Mouse (Mus musculus) 416B (cell line): ENCODE results near the gene Psma4.

Experiments
- DNase-seq: peaks from one replicate; pipeline ENCODE4 v3.0.0; 2011; ENCODE audit warnings: low read depth

The Psma4 gene

GRCm38 (mm10) chr9:54990362-54990761, 39.8 kb downstream of the Psma4 start:
- DNase-seq: no peak

GRCm38 (mm10) chr9:54994381-54994780, 43.8 kb downstream of the Psma4 start:
- DNase-seq: no peak

GRCm38 (mm10) chr9:54995645-54996044, 45.1 kb downstream of the Psma4 start:
- peak; percentile 21 for DNase-seq

- no peak for DNase-seq
Observed at GRCm38 (mm10) chr9:55003609-55004008, 53.0 kb downstream of the Psma4 start.
